Mouse (Mus musculus): ENCODE data around the gene Gramd1c.

DNA sequence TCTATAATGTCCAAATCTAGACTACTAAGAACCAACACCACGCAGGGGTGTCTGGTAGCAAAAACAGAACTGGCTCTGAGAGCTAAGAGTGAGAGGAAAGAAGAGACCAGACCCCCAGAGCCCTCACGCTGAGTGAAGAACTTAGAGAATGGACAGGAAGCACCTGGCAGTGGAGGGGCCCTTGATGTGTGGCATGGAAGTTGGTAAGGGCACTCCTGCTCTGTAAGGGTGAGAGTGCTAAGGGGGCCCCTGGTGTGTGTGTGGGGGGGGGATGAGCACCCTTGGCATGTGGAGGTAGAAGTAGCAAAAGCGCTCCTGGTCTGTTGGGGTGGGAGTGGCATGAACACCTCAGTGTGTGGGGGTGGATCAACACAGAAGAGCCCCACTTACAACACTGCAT is 92.7 kb downstream of the Gramd1c start:
- no peak for TF ChIP-seq CTCF (IDR thresholded peaks at IDR 0.05; ENCODE audit: low read depth)
- no peak for TF ChIP-seq EP300 (IDR thresholded peaks at IDR 0.05; ENCODE audit: low read depth)

All from liver, postnatal 0 days (tissue).